Mouse (Mus musculus) heart, postnatal 0 days (tissue): ENCODE data around the gene Kcnip4. TPM values are rescaled to one million over a fixed set of nuclear protein-coding genes. Genes with fewer than 3 reads are reported as not detected.

ENCODE experiments used
- ATAC-seq: fragments of 200-750 bp; cut with Nextera tagmentation; 2 replicates; pipeline ENCODE4 v1.8.0; 2017; ENCODE audit warnings: low read depth, moderate number of reproducible peaks, moderate library complexity; ENCODE audit not compliant: insufficient read depth
- DNase-seq: peaks from one replicate; pipeline ENCODE4 v3.0.0-alpha.2; 2016; ENCODE audit warnings: low spot score
- H3K27ac ChIP-seq: fragments of 300-500 bp; sonication (generic); 2 replicates; pipeline ENCODE4 v1.5.1; 2014; ENCODE audit warnings: low read depth, mild to moderate bottlenecking
- H3K27me3 ChIP-seq: fragments of 300-500 bp; sonication (generic); 2 replicates; pipeline ENCODE4 v1.6.1; 2014; ENCODE audit warnings: low read length, mixed read lengths; ENCODE audit not compliant: control insufficient read depth, insufficient read depth
- H3K36me3 ChIP-seq: fragments of 300-500 bp; sonication (generic); replicated peaks from 2 replicates; pipeline ENCODE4 v1.6.1; 2014; ENCODE audit warnings: low read length, mixed read lengths; ENCODE audit not compliant: control insufficient read depth, insufficient read depth
- H3K4me1 ChIP-seq: fragments of 300-500 bp; sonication (generic); 2 replicates; pipeline ENCODE4 v1.6.1; 2014; ENCODE audit warnings: antibody characterized with exemption; ENCODE audit not compliant: control insufficient read depth, insufficient read depth
- H3K4me2 ChIP-seq: fragments of 300-500 bp; sonication (generic); 2 replicates; pipeline ENCODE4 v1.6.1; 2014; ENCODE audit warnings: low read depth, mild to moderate bottlenecking, low read length, moderate library complexity
- H3K4me3 ChIP-seq: fragments of 300-500 bp; sonication (generic); 2 replicates; pipeline ENCODE4 v1.5.1; 2014; ENCODE audit warnings: low read depth, low read length
- H3K9ac ChIP-seq: fragments of 300-500 bp; sonication (generic); replicated peaks from 2 replicates; pipeline ENCODE4 v1.6.1; 2014; ENCODE audit warnings: low read depth, low read length, mixed read lengths
- H3K9me3 ChIP-seq: fragments of 300-500 bp; sonication (generic); replicated peaks from 2 replicates; pipeline ENCODE4 v1.6.1; 2016; ENCODE audit warnings: low read length; ENCODE audit not compliant: control insufficient read depth
- CTCF ChIP-seq: IDR thresholded peaks from 2 replicates; pipeline ENCODE4 v1.5.1; 2016; ENCODE audit warnings: antibody characterized with exemption, control low read depth, low read depth
- EP300 ChIP-seq: IDR thresholded peaks from 2 replicates; pipeline ENCODE4 v1.6.1; 2016; ENCODE audit warnings: antibody characterized with exemption, low read depth
- WGBS: fragments of 180-500 bp; shearing (Covaris S2); extraction: QIAGEN DNeasy Blood & Tissue Kit; methylation state at CpG from one replicate; pipeline ENCODE4 v1.1.7; 2014; 5-methylcytosine and 5-hydroxymethylcytosine counted together
- polyA plus RNA-seq: library from polyadenylated mRNA; unstranded; fragments of >200 nt; fragmentation: Nextera tagmentation; extraction: Ambion mirVana; gene quantifications from 2 replicates; pipeline ENCODE4 v1.2.1, GENCODE M21; 2015
- total RNA-seq: library from RNA; depleted of rRNA; stranded (reverse); fragments of >200 nt; gene quantifications from 2 replicates; pipeline ENCODE4 v1.2.3, GENCODE M21; 2014; ENCODE audit warnings: low replicate concordance

Gene Kcnip4
- total and polyA plus RNA-seq, 2 experiments from 2014 or later, result 0.11 TPM; not detected in 1

- WGBS, result 65% methylated on average over 5 of the region's 5 CpGs
- Histone ChIP-seq H3K4me3 (no peak overlapping the region), H3K9me3 (0 out of 2 replicates have a peak, but pooled peaks cover 5% of the 10 kb centered on the region), H3K4me2 (no peak overlapping the region), H3K36me3 (no peaks in the 10 kb centered on the region), H3K27ac (no peak overlapping the region), H3K9ac (no peak overlapping the region), H3K27me3 (no peaks in the 10 kb centered on the region), H3K4me1 (no peaks in the 10 kb centered on the region)
- ATAC-seq (no peak), DNase-seq (no peak)
- TF ChIP-seq EP300 (no peak), CTCF (no peak)
Measured at GRCm38 (mm10) chr5:49352061-49352460, 172.6 kb downstream of the Kcnip4 start.

- H3K9ac ChIP-seq, result no peak overlapping the region
- peak; percentile 91 for TF ChIP-seq CTCF
- TF ChIP-seq EP300, result no peak
- H3K4me3 ChIP-seq, result no peak overlapping the region
- DNase-seq, result peak; percentile 66
- WGBS, result 23% methylated on average over 4 of the region's 4 CpGs
- H3K4me2 ChIP-seq, result no peak overlapping the region
- H3K36me3 ChIP-seq, result no peaks in the 10 kb centered on the region
- no peaks in the 10 kb centered on the region for H3K4me1 ChIP-seq
- no peak for ATAC-seq
- no peaks in the 10 kb centered on the region for H3K27me3 ChIP-seq
- H3K27ac ChIP-seq, result no peak overlapping the region
- 0 out of 2 replicates have a peak, but pooled peaks cover 5% of the 10 kb centered on the region for H3K9me3 ChIP-seq
Measured at GRCm38 (mm10) chr5:49350126-49350909, 174.4 kb downstream of the Kcnip4 start.

DNA sequence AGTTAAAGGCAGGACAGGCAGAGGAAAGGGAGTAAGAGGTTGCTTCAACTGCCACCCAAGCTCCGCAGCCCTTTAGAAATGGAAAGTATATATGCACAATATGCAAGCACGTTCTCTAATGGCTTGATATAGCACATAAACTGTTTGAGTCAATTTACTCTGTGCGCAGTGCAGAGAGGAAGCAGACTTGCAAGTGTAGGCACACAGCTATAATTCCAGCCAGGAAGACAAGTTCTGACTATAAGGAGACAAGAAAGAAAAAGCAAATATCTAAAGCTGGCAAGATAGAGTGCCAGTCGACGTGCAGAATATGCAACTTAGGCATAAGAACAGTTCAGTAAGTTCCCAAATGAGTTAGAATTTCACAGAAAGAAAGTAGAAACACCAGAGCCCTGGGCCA, 175.2 kb downstream of the Kcnip4 start:
- WGBS, result 76% methylated on average over 5 of the region's 5 CpGs
- H3K4me3 ChIP-seq, result no peak overlapping the region
- TF ChIP-seq EP300 (no peak), CTCF (no peak)
- H3K27me3 ChIP-seq, result no peaks in the 10 kb centered on the region
- H3K4me1 ChIP-seq, result no peaks in the 10 kb centered on the region
- no peak overlapping the region for H3K27ac ChIP-seq
- no peaks in the 10 kb centered on the region for H3K36me3 ChIP-seq
- no peak for ATAC-seq
- no peak overlapping the region for H3K9ac ChIP-seq
- H3K9me3 ChIP-seq, result 0 out of 2 replicates have a peak, but pooled peaks cover 4% of the 10 kb centered on the region
- no peak overlapping the region for H3K4me2 ChIP-seq
- DNase-seq, result no peak

DNA sequence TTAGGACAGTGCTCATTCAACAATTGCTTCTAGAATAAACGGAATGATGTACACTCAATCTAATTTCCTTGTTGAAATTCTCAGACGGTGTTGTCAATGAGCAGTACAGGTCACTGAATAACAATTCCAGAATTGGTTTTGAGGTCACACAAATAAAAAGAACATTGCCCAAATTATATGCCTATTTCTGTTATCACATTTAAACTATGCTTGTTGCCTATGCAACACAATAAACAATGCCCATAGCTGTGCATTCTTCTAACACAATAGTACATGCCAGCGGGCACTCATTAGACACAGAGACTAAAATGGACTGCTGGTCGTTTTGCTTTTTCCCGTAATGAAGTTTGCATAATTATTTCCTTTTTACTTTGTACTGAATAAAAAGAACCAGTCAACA, 176.2 kb downstream of the Kcnip4 start:
- TF ChIP-seq CTCF, result no peak
- TF ChIP-seq EP300, result no peak
- DNase-seq, result no peak
- no peaks in the 10 kb centered on the region for H3K9me3 ChIP-seq
- no peak overlapping the region for H3K4me2 ChIP-seq
- H3K36me3 ChIP-seq, result no peaks in the 10 kb centered on the region
- 66% methylated on average over 5 of the region's 5 CpGs for WGBS
- H3K4me1 ChIP-seq, result no peaks in the 10 kb centered on the region
- H3K27me3 ChIP-seq, result no peaks in the 10 kb centered on the region
- no peak for ATAC-seq
- H3K4me3 ChIP-seq, result no peak overlapping the region
- H3K9ac ChIP-seq, result no peak overlapping the region
- no peak overlapping the region for H3K27ac ChIP-seq

GRCm38 (mm10) chr5:49344606-49345005, 180.1 kb downstream of the Kcnip4 start:
- DNase-seq, result no peak
- 67% methylated on average over 1 of the region's 1 CpGs for WGBS

More at GRCm38 (mm10) chr5:49344606-49345005, 180.1 kb downstream of the Kcnip4 start:
- H3K36me3 ChIP-seq, result no peaks in the 10 kb centered on the region
- no peaks in the 10 kb centered on the region for H3K27me3 ChIP-seq
- H3K4me2 ChIP-seq, result no peak overlapping the region
- H3K9ac ChIP-seq, result no peak overlapping the region
- ATAC-seq, result no peak
- H3K4me3 ChIP-seq, result no peak overlapping the region
- no peak overlapping the region for H3K27ac ChIP-seq
- no peak for TF ChIP-seq EP300
- TF ChIP-seq CTCF, result no peak
- no peaks in the 10 kb centered on the region for H3K9me3 ChIP-seq
- H3K4me1 ChIP-seq, result no peaks in the 10 kb centered on the region
